Mouse (Mus musculus) small intestine, adult 2 months (tissue): ENCODE results near the gene Il2rb.

ENCODE experiments used
- CTCF ChIP-seq: fragments of 200-500 bp; IDR thresholded peaks from 2 replicates; pipeline ENCODE4 v1.5.1; 2012; ENCODE audit warnings: low read depth, mild to moderate bottlenecking, control low read depth, inconsistent platforms, low read length, moderate library complexity, mixed read lengths; ENCODE audit not compliant: insufficient replicate concordance, insufficient read length; ENCODE audit errors: extremely low read depth
- POLR2A ChIP-seq: fragments of 200-500 bp; IDR thresholded peaks from 2 replicates; pipeline ENCODE4 v1.6.1; 2012; ENCODE audit warnings: low read depth, mild to moderate bottlenecking, control low read depth, inconsistent platforms, low read length, moderate library complexity

DNA sequence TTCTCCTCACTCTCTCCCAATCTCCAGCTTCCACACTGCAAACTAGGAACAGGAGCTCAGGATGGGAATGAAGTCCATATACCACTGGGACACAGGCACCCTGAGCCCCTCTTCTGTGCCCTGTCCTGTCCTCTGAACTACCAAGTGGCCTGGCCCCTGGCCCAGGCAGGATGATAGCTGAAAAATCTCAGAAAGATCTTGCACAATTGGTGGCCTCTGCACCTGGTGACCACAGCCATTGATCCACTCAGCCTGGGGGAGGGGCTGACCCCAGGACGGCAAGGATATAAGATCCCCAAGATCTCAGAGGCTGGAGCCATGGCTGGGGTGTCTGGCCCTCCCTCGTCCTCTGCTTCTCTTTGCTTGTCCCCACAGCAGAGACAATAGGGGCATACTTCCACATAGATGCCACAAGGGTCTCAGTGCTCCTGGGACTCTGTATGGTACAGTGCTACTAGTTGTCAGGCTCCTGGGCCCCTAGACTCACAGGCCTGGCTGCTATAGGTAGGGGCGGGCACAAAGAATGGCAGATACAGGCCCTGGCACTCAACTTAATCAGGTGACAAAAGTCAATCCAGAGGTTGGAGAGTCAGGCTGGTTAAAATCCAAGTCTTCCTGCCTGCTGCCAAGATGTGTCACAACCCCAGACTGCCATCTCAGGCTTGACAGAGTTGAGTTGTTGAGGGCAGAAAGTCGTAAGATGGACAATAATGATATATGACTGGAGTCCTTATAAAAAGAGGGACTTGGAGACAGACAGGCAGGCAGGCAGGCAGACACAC lies 24.4 kb downstream of the Il2rb start:
- TF ChIP-seq CTCF (no peak), POLR2A (no peak)
